21 mouse cellular contexts compared by ENCODE assay signal in genomic region chr4:103577821-103578220, GRCm38 (mm10). TPM values are rescaled to one million over a fixed set of nuclear protein-coding genes. Genes with fewer than 3 reads are reported as not detected.
DNase-seq lines count a peak whose midpoint lies in the region; ATAC-seq lines count a peak whose summit lies in the region.
"Had no signal": no experiment of that assay in that cellular context is flagged by ENCODE, and none has a peak within 500 bp of the region (broad histone marks: within the 10 kb centered on the region; RNA-seq: fewer than 3 reads in every experiment).

No protein-coding gene starts in this region.

- ATAC-seq in hindbrain, embryonic 14.5 days (ENCODE audit: low FRiP score) = no peak
- ATAC-seq in hindbrain, embryonic 13.5 days (ENCODE audit: low FRiP score) = no peak
- ATAC-seq: activated CD4-positive, CD25-positive, alpha-beta regulatory T cell, adult 4 months; inflammation-experienced regulatory T-cells, adult 6 months; Patski had no signal

- H3K9ac ChIP-seq in hindbrain, embryonic 14.5 days = no peak overlapping the region
- no peak overlapping the region for H3K9ac ChIP-seq in hindbrain, embryonic 13.5 days
- H3K9ac ChIP-seq: heart, embryonic 12.5 days; limb, embryonic 15.5 days; midbrain, embryonic 12.5 days; stomach, embryonic 15.5 days had no signal

- 87% methylated on average over 7 of the region's 7 CpGs for WGBS in hindbrain, embryonic 14.5 days
- 88% methylated on average over 7 of the region's 7 CpGs for WGBS in hindbrain, embryonic 13.5 days

- H3K4me2 ChIP-seq in hindbrain, embryonic 14.5 days (replicated peaks) = no peak overlapping the region
- no peak overlapping the region for H3K4me2 ChIP-seq in hindbrain, embryonic 13.5 days
- H3K4me2 ChIP-seq: heart, embryonic 12.5 days; limb, embryonic 15.5 days; midbrain, embryonic 12.5 days; stomach, embryonic 15.5 days had no signal

- DNase-seq in hindbrain, embryonic 14.5 days (ENCODE audit: low spot score) = peak; percentile 10
- peak; percentile 48 for DNase-seq in brain, adult 2 months (ENCODE audit: low read depth, low spot score)
- peak; percentile 24 for DNase-seq in brain, embryonic 18.5 days (ENCODE audit: low read depth, low spot score)
- DNase-seq in layer of hippocampus, adult 9-11 months = peak; percentile 58
- no peak for DNase-seq in adipocyte (ENCODE audit: low spot score)
- no peak for DNase-seq in gastrocnemius, postnatal 4 days (ENCODE audit: low spot score in 2 of 2)
- DNase-seq: adrenal gland, postnatal 25 days; gastrocnemius, postnatal 36 days; kidney, adult 9 months; lung, adult 18-20 months; lung, postnatal 4 days had no signal

- no peak overlapping the region for H3K27ac ChIP-seq in hindbrain, embryonic 14.5 days
- no peak overlapping the region for H3K27ac ChIP-seq in hindbrain, embryonic 13.5 days
- H3K27ac ChIP-seq: limb, embryonic 15.5 days; midbrain, embryonic 12.5 days; stomach, embryonic 15.5 days had no signal

- H3K9me3 ChIP-seq in hindbrain, embryonic 14.5 days (ENCODE audit: control insufficient read depth, low read length) = no peaks in the 10 kb centered on the region
- no peaks in the 10 kb centered on the region for H3K9me3 ChIP-seq in hindbrain, embryonic 13.5 days
- H3K9me3 ChIP-seq: heart, embryonic 12.5 days; limb, embryonic 15.5 days; midbrain, embryonic 12.5 days; stomach, embryonic 15.5 days had no signal

- H3K27me3 ChIP-seq in hindbrain, embryonic 14.5 days (ENCODE audit: control insufficient read depth, insufficient read depth, low read length) = no peaks in the 10 kb centered on the region
- no peaks in the 10 kb centered on the region for H3K27me3 ChIP-seq in hindbrain, embryonic 13.5 days
- H3K27me3 ChIP-seq: heart, embryonic 12.5 days; limb, embryonic 15.5 days; midbrain, embryonic 12.5 days; Patski; stomach, embryonic 15.5 days had no signal

- no peaks in the 10 kb centered on the region for H3K4me1 ChIP-seq in hindbrain, embryonic 14.5 days (replicated peaks; ENCODE audit: control insufficient read depth, insufficient read depth, low read length)
- H3K4me1 ChIP-seq in hindbrain, embryonic 13.5 days (replicated peaks) = no peaks in the 10 kb centered on the region
- H3K4me1 ChIP-seq: heart, embryonic 12.5 days; limb, embryonic 15.5 days; midbrain, embryonic 12.5 days; stomach, embryonic 15.5 days had no signal

- no peak overlapping the region for H3K4me3 ChIP-seq in hindbrain, embryonic 14.5 days (replicated peaks; ENCODE audit: low read length)
- H3K4me3 ChIP-seq in hindbrain, embryonic 13.5 days = no peak overlapping the region
- H3K4me3 ChIP-seq: heart, embryonic 12.5 days; limb, embryonic 15.5 days; midbrain, embryonic 12.5 days; myocyte; stomach, embryonic 15.5 days had no signal

- H3K36me3 ChIP-seq in hindbrain, embryonic 14.5 days (replicated peaks; ENCODE audit: control insufficient read depth, insufficient read depth) = no peaks in the 10 kb centered on the region
- no peaks in the 10 kb centered on the region for H3K36me3 ChIP-seq in hindbrain, embryonic 13.5 days
- H3K36me3 ChIP-seq: heart, embryonic 12.5 days; limb, embryonic 15.5 days; midbrain, embryonic 12.5 days; stomach, embryonic 15.5 days had no signal

RNA-seq across cellular contexts. Expression of gene Dab1, which starts 41.3 kb away (rescaled TPM):
- polyA plus RNA-seq in hindbrain, embryonic 14.5 days (2014; fragmentation: Nextera tagmentation; extraction: Ambion mirVana) = 62.9 and 75.1 TPM in 2 replicates
- polyA plus RNA-seq in hindbrain, embryonic 13.5 days (2015; fragmentation: Nextera tagmentation; extraction: Ambion mirVana) = 69.6 and 73.5 TPM in 2 replicates
- 1 to 10 TPM; 1.7 to 1.9 TPM for total RNA-seq in gastrocnemius, postnatal 4 days (2021)
- total RNA-seq: neutrophil, adult 5-6 weeks had no signal
- polyA plus RNA-seq: inflammation-experienced regulatory T-cells, adult 6 months; myocyte had no signal

Comparison
In these comparisons a context has a peak if more than half of its experiments do, and no peak if none do; other contexts are left out.
1. DNase-seq: peak in hindbrain, embryonic 14.5 days (single experiment), brain, adult 2 months (single experiment), brain, embryonic 18.5 days (single experiment) and layer of hippocampus, adult 9-11 months (single experiment); none in adipocyte (single experiment) and gastrocnemius, postnatal 4 days (0 of 2).